Mouse (Mus musculus): ENCODE results near the gene U2surp. TPM values are rescaled to one million over a fixed set of nuclear protein-coding genes. Genes with fewer than 3 reads are reported as not detected.

U2surp gene
- polyA plus RNA-seq (2017; shearing (Covaris generic)) = 183 TPM

GRCm38 (mm10) chr9:95511472-95512330 is at the start of gene U2surp:
TSS of gene U2surp (minus strand) at chr9:95511996.

GRCm38 (mm10) chr9:95559059-95559935 is 47.5 kb upstream of the U2surp start, which contains the start of gene Paqr9:
TSS of gene Paqr9 (plus strand) at chr9:95559657.

Other genes starting within 250 kb of the U2surp start
- gene Chst2, start 105.3 kb downstream of the U2surp start, polyA plus RNA-seq (2017; shearing (Covaris generic)) = 1.0 TPM
- gene Paqr9, start 47.7 kb upstream of the U2surp start, polyA plus RNA-seq (2017; shearing (Covaris generic)) = 0.06 TPM
- 0.15 TPM for gene Pcolce2, start 125.6 kb upstream of the U2surp start, polyA plus RNA-seq (2017; shearing (Covaris generic))
- 0.18 TPM for gene Trpc1, start 238.4 kb upstream of the U2surp start, polyA plus RNA-seq (2017; shearing (Covaris generic))